Mouse (Mus musculus): ENCODE data around the gene Cd4. TPM values are rescaled to one million over a fixed set of nuclear protein-coding genes. Genes with fewer than 3 reads are reported as not detected.

The Cd4 gene
- 0.21 and 0.33 TPM in 2 replicates for polyA plus RNA-seq (2015; fragmentation: Nextera tagmentation; extraction: Ambion mirVana)

- Histone ChIP-seq H3K27ac (no peak within 1 kb of the TSS), H3K9me3 (no peaks in the 10 kb centered on the region), H3K36me3 (replicated peaks) (no peaks in the 10 kb centered on the region), H3K9ac (no peak within 1 kb of the TSS), H3K4me3 (no peak within 1 kb of the TSS), H3K4me1 (no peaks in the 10 kb centered on the region), H3K4me2 (no peak within 1 kb of the TSS), H3K27me3 (replicated peaks) (no peaks in the 10 kb centered on the region)
- no peak for ATAC-seq (replicated peaks)
- 91% methylated on average over 9 of the region's 9 CpGs for WGBS
Observed at GRCm38 (mm10) chr6:124887986-124888385, at the start of gene Cd4. Cd4 (minus strand) TSS chr6:124888221.

DNA sequence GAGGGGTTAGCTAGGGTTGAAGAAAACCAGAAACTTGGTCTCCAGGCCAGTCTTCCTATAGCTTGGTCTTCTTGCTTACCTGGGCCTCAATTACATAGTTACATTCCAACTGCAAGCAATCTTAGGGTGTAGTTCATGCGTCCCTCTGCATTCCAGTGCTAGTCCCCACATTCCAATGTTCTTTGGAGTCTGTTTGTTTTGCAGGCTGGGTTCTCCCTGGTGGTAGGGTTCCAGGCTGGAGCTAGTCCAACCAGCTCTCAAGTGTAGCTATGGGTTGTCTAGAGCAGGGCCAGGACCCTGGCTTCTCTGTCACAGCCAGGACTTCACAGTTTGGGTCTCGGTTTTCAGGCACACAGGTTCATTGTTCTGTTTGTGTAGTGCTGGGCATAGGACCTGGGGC is 49.5 kb upstream of the Cd4 start:
- H3K9ac ChIP-seq: no peak overlapping the region
- 79% methylated on average over 2 of the region's 2 CpGs for WGBS
- peaks cover 31% of the 10 kb centered on the region for H3K36me3 ChIP-seq (replicated peaks)
- no peak overlapping the region for H3K4me3 ChIP-seq
- H3K4me2 ChIP-seq: no peak overlapping the region
- H3K9me3 ChIP-seq: no peaks in the 10 kb centered on the region
- ATAC-seq (replicated peaks): no peak
- H3K27ac ChIP-seq: no peak overlapping the region
- H3K4me1 ChIP-seq: peaks cover 17% of the 10 kb centered on the region
- no peaks in the 10 kb centered on the region for H3K27me3 ChIP-seq (replicated peaks)

- Histone ChIP-seq H3K36me3 (replicated peaks) (peaks cover 31% of the 10 kb centered on the region), H3K9ac (no peak overlapping the region), H3K4me1 (peaks cover 23% of the 10 kb centered on the region), H3K27me3 (replicated peaks) (no peaks in the 10 kb centered on the region), H3K9me3 (no peaks in the 10 kb centered on the region), H3K4me3 (no peak overlapping the region), H3K4me2 (no peak overlapping the region), H3K27ac (no peak overlapping the region)
- ATAC-seq (replicated peaks): no peak
- WGBS: 86% methylated on average over 1 of the region's 1 CpGs
Observed at GRCm38 (mm10) chr6:124936681-124937080, 48.7 kb upstream of the Cd4 start.

DNA sequence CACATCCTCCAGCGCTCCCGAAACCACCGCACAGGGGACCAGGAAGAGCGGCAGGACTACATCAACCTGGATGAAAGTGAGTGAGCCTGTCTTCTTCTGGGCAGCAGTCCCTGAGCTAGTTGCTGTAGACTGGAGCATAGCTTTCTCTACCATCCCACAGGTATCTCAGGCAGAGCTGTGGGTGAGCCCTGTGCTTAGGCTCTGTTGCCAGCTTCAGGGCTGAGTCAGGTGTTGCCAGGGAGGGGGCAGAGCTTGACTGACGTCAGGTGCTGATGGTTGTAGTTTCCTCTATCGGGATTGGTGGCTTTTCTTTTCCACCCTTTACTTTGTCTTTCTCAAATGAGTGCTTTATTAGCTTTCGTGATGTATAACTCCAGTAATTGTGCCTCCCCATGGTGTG is 46.6 kb upstream of the Cd4 start:
- Histone ChIP-seq H3K9ac (no peak overlapping the region), H3K4me3 (no peak overlapping the region), H3K9me3 (no peaks in the 10 kb centered on the region), H3K4me2 (no peak overlapping the region), H3K27me3 (replicated peaks) (no peaks in the 10 kb centered on the region), H3K27ac (no peak overlapping the region), H3K4me1 (peaks cover 30% of the 10 kb centered on the region), H3K36me3 (replicated peaks) (peaks cover 31% of the 10 kb centered on the region)
- no peak for ATAC-seq (replicated peaks)
- WGBS: 96% methylated on average over 7 of the region's 7 CpGs

- WGBS: 90% methylated on average over 3 of the region's 3 CpGs
- Histone ChIP-seq H3K9ac (no peak overlapping the region), H3K27ac (no peak overlapping the region), H3K4me1 (peaks cover 30% of the 10 kb centered on the region), H3K4me2 (peak overlapping the region; percentile 89), H3K36me3 (replicated peaks) (peaks cover 27% of the 10 kb centered on the region), H3K9me3 (no peaks in the 10 kb centered on the region), H3K4me3 (no peak overlapping the region), H3K27me3 (replicated peaks) (no peaks in the 10 kb centered on the region)
- no peak for ATAC-seq (replicated peaks)
Observed at GRCm38 (mm10) chr6:124933127-124933526, 45.1 kb upstream of the Cd4 start.

DNA sequence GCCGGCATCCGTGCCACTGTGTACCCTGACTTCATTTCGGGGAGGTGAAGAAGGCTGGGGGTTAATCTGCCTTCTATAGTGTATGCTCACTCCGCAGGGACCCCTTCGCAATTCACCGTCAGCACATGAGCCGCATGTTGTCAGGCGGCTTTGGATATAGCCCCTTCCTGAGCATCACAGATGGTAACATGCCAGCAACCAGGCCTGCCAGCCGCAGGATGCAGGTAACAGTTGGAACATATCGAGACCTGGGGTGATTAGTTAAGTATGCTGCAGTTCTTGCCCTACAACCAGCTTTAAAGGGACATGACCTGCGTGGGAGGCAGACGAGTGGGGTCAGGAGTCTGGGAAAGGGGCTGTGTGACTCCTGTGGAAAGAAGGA is 44.3 kb upstream of the Cd4 start:
- Histone ChIP-seq H3K27me3 (replicated peaks) (no peaks in the 10 kb centered on the region), H3K9ac (peak overlapping the region; percentile 75), H3K36me3 (replicated peaks) (peaks cover 27% of the 10 kb centered on the region), H3K9me3 (no peaks in the 10 kb centered on the region), H3K27ac (peak overlapping the region; percentile 94), H3K4me1 (peaks cover 30% of the 10 kb centered on the region), H3K4me2 (peak overlapping the region; percentile 89), H3K4me3 (peak overlapping the region; percentile 97)
- 47% methylated on average over 12 of the region's 12 CpGs for WGBS
- ATAC-seq (replicated peaks): no peak

DNA sequence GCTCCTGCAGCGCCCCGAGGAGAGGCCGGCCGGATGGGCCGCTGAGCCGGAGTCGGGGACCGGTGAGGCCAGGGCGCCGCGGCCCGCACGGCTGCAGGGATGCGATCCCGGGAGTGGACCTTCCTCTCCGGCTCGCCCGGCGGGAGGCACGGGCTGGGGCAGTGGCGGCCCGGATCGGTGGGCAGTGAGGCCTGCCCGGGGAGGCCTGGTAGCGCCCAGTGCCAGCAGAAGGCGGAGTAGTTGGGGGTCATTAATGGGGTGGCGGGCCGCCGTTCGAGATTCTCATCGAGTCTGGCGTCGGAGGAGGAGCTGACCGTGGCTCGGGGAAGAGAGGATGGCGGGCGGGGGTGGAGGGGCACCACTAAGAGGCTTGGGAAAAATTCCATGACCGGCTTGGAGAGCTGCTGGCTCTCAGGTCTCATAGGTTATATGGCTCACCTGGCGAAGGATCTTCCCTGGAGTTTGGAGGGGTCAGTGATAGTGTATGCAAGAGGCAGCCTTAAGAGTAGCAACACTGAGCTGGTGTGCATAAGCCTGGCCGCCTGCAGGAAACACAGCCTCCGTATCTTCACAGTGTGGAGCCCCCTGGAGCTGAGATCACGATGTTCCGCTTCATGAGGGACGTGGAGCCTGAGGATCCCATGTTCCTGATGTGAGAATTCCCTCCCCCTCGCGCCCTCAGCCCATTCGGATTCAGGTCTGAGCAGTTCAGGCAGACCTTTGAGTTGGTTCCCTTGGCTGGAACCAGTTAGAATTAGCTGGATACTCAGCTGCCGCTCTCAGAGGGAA is 43.7 kb upstream of the Cd4 start:
- peak overlapping the region; percentile 75 for H3K9ac ChIP-seq
- no peaks in the 10 kb centered on the region for H3K9me3 ChIP-seq
- H3K36me3 ChIP-seq (replicated peaks): peaks cover 27% of the 10 kb centered on the region
- H3K27ac ChIP-seq: peak overlapping the region; percentile 94
- peak overlapping the region; percentile 97 for H3K4me3 ChIP-seq
- H3K4me1 ChIP-seq: peaks cover 30% of the 10 kb centered on the region
- under 1% methylated on average over 48 of the region's 48 CpGs for WGBS
- no peaks in the 10 kb centered on the region for H3K27me3 ChIP-seq (replicated peaks)
- peak; percentile 44 for ATAC-seq (replicated peaks)
- peak overlapping the region; percentile 89 for H3K4me2 ChIP-seq

GRCm38 (mm10) chr6:124930754-124931524 is 42.9 kb upstream of the Cd4 start, which contains the start of gene Mlf2:
Mlf2 (plus strand) TSS chr6:124931386.
- under 1% methylated on average over 58 of the region's 64 CpGs for WGBS
- Histone ChIP-seq H3K9me3 (no peaks in the 10 kb centered on the region), H3K27ac (peak within 1 kb of the TSS; percentile 94), H3K4me2 (peak within 1 kb of the TSS; percentile 89), H3K4me3 (peak within 1 kb of the TSS; percentile 97), H3K27me3 (replicated peaks) (no peaks in the 10 kb centered on the region), H3K4me1 (peaks cover 30% of the 10 kb centered on the region), H3K36me3 (replicated peaks) (peaks cover 22% of the 10 kb centered on the region; the same call in 1 of the 2 replicates), H3K9ac (peak within 1 kb of the TSS; percentile 75)
- ATAC-seq (replicated peaks): peak; percentile 95

DNA sequence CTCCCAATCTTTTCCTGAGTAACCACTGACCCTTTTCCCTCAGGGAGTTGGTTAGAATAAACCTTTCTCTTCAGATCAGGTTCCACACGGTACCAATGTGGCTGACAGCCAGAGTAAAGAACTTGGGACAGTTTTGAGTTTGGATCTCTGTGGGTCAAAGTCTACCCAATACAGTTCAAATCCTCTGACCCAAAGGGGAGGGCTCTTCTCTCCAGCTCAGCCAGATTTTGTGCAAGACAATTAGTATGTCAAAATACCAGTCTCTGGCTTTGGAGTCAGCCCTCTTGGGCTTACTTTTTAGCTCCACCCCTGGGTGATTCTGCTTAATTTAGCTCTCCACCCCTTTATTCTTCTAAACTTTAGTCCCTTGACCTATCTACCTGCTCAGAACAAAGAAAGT is 42.2 kb upstream of the Cd4 start:
- Histone ChIP-seq H3K4me1 (peaks cover 30% of the 10 kb centered on the region), H3K27ac (peak overlapping the region; percentile 94), H3K9me3 (no peaks in the 10 kb centered on the region), H3K9ac (0 out of 2 replicates have a peak overlapping the region, but pooled peaks have one; percentile 75), H3K4me2 (peak overlapping the region; percentile 89), H3K27me3 (replicated peaks) (no peaks in the 10 kb centered on the region), H3K36me3 (replicated peaks) (peaks cover 17% of the 10 kb centered on the region; the same call in 1 of the 2 replicates), H3K4me3 (peak overlapping the region; percentile 97)
- ATAC-seq (replicated peaks): no peak; the same call in 1 of the 2 replicates
- WGBS: 30% methylated on average over 1 of the region's 1 CpGs

GRCm38 (mm10) chr6:124925941-124926340 is 37.9 kb upstream of the Cd4 start:
- no peak for ATAC-seq (replicated peaks)
- Histone ChIP-seq H3K9me3 (no peaks in the 10 kb centered on the region), H3K4me1 (peaks cover 11% of the 10 kb centered on the region), H3K4me2 (no peak overlapping the region), H3K36me3 (replicated peaks) (no peaks in the 10 kb centered on the region), H3K4me3 (no peak overlapping the region), H3K27me3 (replicated peaks) (no peaks in the 10 kb centered on the region), H3K9ac (no peak overlapping the region), H3K27ac (no peak overlapping the region)
- WGBS: 60% methylated on average over 5 of the region's 5 CpGs

- no peak for ATAC-seq (replicated peaks)
- Histone ChIP-seq H3K27ac (no peak overlapping the region), H3K4me3 (no peak overlapping the region), H3K4me2 (no peak overlapping the region), H3K9ac (no peak overlapping the region), H3K27me3 (replicated peaks) (no peaks in the 10 kb centered on the region), H3K4me1 (peaks cover 13% of the 10 kb centered on the region), H3K9me3 (no peaks in the 10 kb centered on the region), H3K36me3 (replicated peaks) (no peaks in the 10 kb centered on the region)
- WGBS: 39% methylated on average over 12 of the region's 12 CpGs
Observed at GRCm38 (mm10) chr6:124925173-124925793, 37.3 kb upstream of the Cd4 start.

DNA sequence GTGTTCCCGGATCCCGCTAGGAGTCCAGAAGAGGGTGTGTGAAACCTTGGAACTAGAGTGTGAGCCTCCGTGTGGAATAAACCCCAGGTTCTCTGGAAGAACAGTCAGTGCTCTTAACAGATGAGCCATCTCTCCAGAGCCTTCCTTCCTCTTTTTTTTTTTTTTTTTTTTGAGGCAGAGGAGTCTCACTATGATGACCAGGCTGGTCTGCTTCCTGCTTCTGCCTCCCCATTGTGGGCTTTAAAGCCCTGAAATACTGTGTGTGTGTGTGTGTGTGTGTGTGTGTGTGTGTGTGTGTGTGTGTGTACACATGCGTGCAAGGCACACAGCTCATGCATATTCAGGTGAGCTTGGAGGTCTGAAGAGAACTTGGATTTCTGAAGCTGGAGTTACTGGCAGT is 33.5 kb upstream of the Cd4 start:
- Histone ChIP-seq H3K4me1 (peaks cover 27% of the 10 kb centered on the region), H3K4me2 (no peak overlapping the region), H3K9ac (no peak overlapping the region), H3K9me3 (no peaks in the 10 kb centered on the region), H3K4me3 (no peak overlapping the region), H3K27me3 (replicated peaks) (no peaks in the 10 kb centered on the region), H3K36me3 (replicated peaks) (no peaks in the 10 kb centered on the region), H3K27ac (peak overlapping the region; percentile 100)
- 65% methylated on average over 4 of the region's 4 CpGs for whole genome bisulfite sequencing
- no peak for ATAC-seq (replicated peaks)

Data from midbrain, embryonic 15.5 days (tissue).